Mouse (Mus musculus) myocyte (in vitro differentiated cells): ENCODE data around the gene Taf6l.

Experiments used
- POLR2A ChIP-seq: IDR thresholded peaks from one replicate; pipeline ENCODE4 v1.6.1; 2011; ENCODE audit warnings: low read depth, mild to moderate bottlenecking, control low read depth, moderate library complexity; ENCODE audit not compliant: insufficient read length
- USF1 ChIP-seq: IDR thresholded peaks from one replicate; pipeline ENCODE4 v1.6.1; 2011; ENCODE audit warnings: low read depth, mild to moderate bottlenecking, control low read depth, moderate library complexity

GRCm38 (mm10) chr19:8815812-8816211 is 29.6 kb upstream of the Taf6l start:
- TF ChIP-seq POLR2A (no peak), USF1 (no peak)
